8 mouse cellular contexts compared by ENCODE assay signal in genomic region chr3:40531286-40532141, GRCm38 (mm10). TPM values are rescaled to one million over a fixed set of nuclear protein-coding genes. Genes with fewer than 3 reads are reported as not detected.
A peak's percentile ranks its signal among the peaks of the same experiment; 100 is the strongest.
DNase-seq lines count a peak whose midpoint lies in the region; ATAC-seq lines count a peak whose summit lies in the region.

Gene Intu (plus strand): TSS chr3:40531286.

- H3K9ac ChIP-seq in liver, embryonic 13.5 days = peak within 1 kb of the TSS; percentile 41; the same call in 1 of the 2 replicates

- no peaks in the 10 kb centered on the region; the same call in 1 of the 2 replicates for H3K9me3 ChIP-seq in embryonic facial prominence, embryonic 10.5 days
- 0 out of 2 replicates have a peak, but pooled peaks cover 5% of the 10 kb centered on the region for H3K9me3 ChIP-seq in liver, embryonic 13.5 days (replicated peaks)

- DNase-seq in spleen, adult 18-20 months = peak; percentile 15 to 24
- DNase-seq in spleen, adult 12 weeks (ENCODE audit: low spot score) = no peak
- DNase-seq in embryonic facial prominence, embryonic 10.5 days (ENCODE audit: low spot score) = peak; percentile 79
- peak; percentile 47 to 72 for DNase-seq in heart, adult 9 months (ENCODE audit: low spot score in 2 of 2)
- DNase-seq in kidney, adult 18-20 months = peak; percentile 49
- DNase-seq in liver, embryonic 13.5 days = no peak
- peak; percentile 25 to 26 for DNase-seq in thymus, postnatal 36 days

- peak within 1 kb of the TSS; percentile 66 for H3K27ac ChIP-seq in embryonic facial prominence, embryonic 10.5 days (replicated peaks)
- no peak within 1 kb of the TSS for H3K27ac ChIP-seq in liver, embryonic 13.5 days

- peaks cover 21% of the 10 kb centered on the region for H3K4me1 ChIP-seq in embryonic facial prominence, embryonic 10.5 days
- peaks cover 27% of the 10 kb centered on the region for H3K4me1 ChIP-seq in liver, embryonic 13.5 days (replicated peaks)

- peak; percentile 66 for ATAC-seq in liver, embryonic 13.5 days (ENCODE audit: low read depth)
- ATAC-seq in monocyte, adult 5-6 weeks (replicated peaks; ENCODE audit: insufficient number of reproducible peaks, low FRiP score, low TSS enrichment, poor library complexity, severe bottlenecking) = 0 out of 2 replicates have a peak, but pooled peaks have one; percentile 25

- peak within 1 kb of the TSS; percentile 75 for H3K4me3 ChIP-seq in embryonic facial prominence, embryonic 10.5 days
- peak within 1 kb of the TSS; percentile 53 for H3K4me3 ChIP-seq in liver, embryonic 13.5 days (replicated peaks)

- H3K27me3 ChIP-seq in embryonic facial prominence, embryonic 10.5 days (replicated peaks; ENCODE audit: low read depth, poor library complexity, severe bottlenecking) = peaks cover 79% of the 10 kb centered on the region
- H3K27me3 ChIP-seq in liver, embryonic 13.5 days = peaks cover 35% of the 10 kb centered on the region

- H3K4me2 ChIP-seq in liver, embryonic 13.5 days = peak within 1 kb of the TSS; percentile 83

- under 1% methylated on average over 54 of the region's 54 CpGs for WGBS in embryonic facial prominence, embryonic 10.5 days
- WGBS in liver, embryonic 13.5 days (ENCODE audit: insufficient replicate concordance) = under 1% methylated on average over 54 of the region's 54 CpGs

- H3K36me3 ChIP-seq in embryonic facial prominence, embryonic 10.5 days (replicated peaks) = no peaks in the 10 kb centered on the region
- H3K36me3 ChIP-seq in liver, embryonic 13.5 days = no peaks in the 10 kb centered on the region

RNA-seq across cellular contexts. Expression of gene Intu, which starts in this region (rescaled TPM):
- polyA plus RNA-seq in embryonic facial prominence, embryonic 10.5 days (2016; fragmentation: Nextera tagmentation; extraction: Ambion mirVana) = 6.0 and 6.3 TPM in 2 replicates
- polyA plus RNA-seq in liver, embryonic 13.5 days (2015; fragmentation: Nextera tagmentation; extraction: Ambion mirVana) = 0.78 and 1.0 TPM in 2 replicates
- total RNA-seq in monocyte, adult 5-6 weeks (2017) = 0.29 to 1.8 TPM (median 1.6 TPM) in 3 replicates

Comparison
In these comparisons a context has a peak if more than half of its experiments do, and no peak if none do; other contexts are left out.
1. DNase-seq: peak in spleen, adult 18-20 months (2 of 2), embryonic facial prominence, embryonic 10.5 days (single experiment), heart, adult 9 months (2 of 2), kidney, adult 18-20 months (single experiment) and thymus, postnatal 36 days (2 of 2); none in spleen, adult 12 weeks (single experiment) and liver, embryonic 13.5 days (single experiment).